Mouse (Mus musculus) urinary bladder, postnatal 25 days (tissue): Measurements from ENCODE around the gene Bche.

Source experiments
- DNase-seq: peaks from one replicate; pipeline ENCODE4 v3.0.0; 2022; ENCODE audit warnings: low spot score

The Bche gene

GRCm38 (mm10) chr3:73708410-73708714 is at the start of gene Bche:
TSS of gene Bche (minus strand) at chr3:73708415.
- no peak for DNase-seq

GRCm38 (mm10) chr3:73741998-73742397 is 33.8 kb upstream of the Bche start:
- DNase-seq, result no peak

GRCm38 (mm10) chr3:73731677-73732076 is 23.5 kb upstream of the Bche start:
- no peak for DNase-seq

- DNase-seq, result no peak
Measured at GRCm38 (mm10) chr3:73729511-73729910, 21.3 kb upstream of the Bche start.

GRCm38 (mm10) chr3:73725711-73726110 is 17.5 kb upstream of the Bche start:
- DNase-seq, result no peak

GRCm38 (mm10) chr3:73724869-73725268 is 16.7 kb upstream of the Bche start:
- no peak for DNase-seq

- no peak for DNase-seq
Measured at GRCm38 (mm10) chr3:73717610-73718284, 9.5 kb upstream of the Bche start.

GRCm38 (mm10) chr3:73709871-73710270 is 1.7 kb upstream of the Bche start:
- DNase-seq, result no peak

- DNase-seq, result peak; percentile 36
Measured at GRCm38 (mm10) chr3:73707461-73708409, 480 bp downstream of the Bche start.

- DNase-seq, result no peak
Measured at GRCm38 (mm10) chr3:73706544-73706943, 1.7 kb downstream of the Bche start.

GRCm38 (mm10) chr3:73698889-73699288 is 9.3 kb downstream of the Bche start:
- DNase-seq, result no peak

- DNase-seq, result no peak
Measured at GRCm38 (mm10) chr3:73673333-73673732, 34.9 kb downstream of the Bche start.

- DNase-seq, result no peak
Measured at GRCm38 (mm10) chr3:73668172-73668571, 40.0 kb downstream of the Bche start.

GRCm38 (mm10) chr3:73667245-73668131 is 40.7 kb downstream of the Bche start:
- no peak for DNase-seq

- no peak for DNase-seq
Measured at GRCm38 (mm10) chr3:73650281-73650680, 57.9 kb downstream of the Bche start.

GRCm38 (mm10) chr3:73647064-73647463 is 61.2 kb downstream of the Bche start:
- DNase-seq, result no peak

GRCm38 (mm10) chr3:73611421-73611820 is 96.8 kb downstream of the Bche start:
- DNase-seq, result no peak

- DNase-seq, result no peak
Measured at GRCm38 (mm10) chr3:73591757-73592533, 116.3 kb downstream of the Bche start.
